Mouse (Mus musculus) embryonic facial prominence, embryonic 10.5 days (tissue): ENCODE measurements around the gene Fos. TPM values are rescaled to one million over a fixed set of nuclear protein-coding genes. Genes with fewer than 3 reads are reported as not detected.

Source experiments
- DNase-seq: peaks from one replicate; pipeline ENCODE4 v3.0.0-alpha.2; 2017; ENCODE audit warnings: low spot score
- H3K27ac ChIP-seq: fragments of 300-500 bp; sonication (generic); replicated peaks from 2 replicates; pipeline ENCODE4 v1.5.1; 2016; ENCODE audit warnings: mild to moderate bottlenecking
- H3K27me3 ChIP-seq: fragments of 300-500 bp; sonication (generic); replicated peaks from 2 replicates; pipeline ENCODE4 v1.6.1; 2016; ENCODE audit warnings: low read depth, mild to moderate bottlenecking; ENCODE audit not compliant: poor library complexity, severe bottlenecking
- H3K36me3 ChIP-seq: fragments of 300-500 bp; sonication (generic); replicated peaks from 2 replicates; pipeline ENCODE4 v1.6.1; 2016; ENCODE audit warnings: mild to moderate bottlenecking, moderate library complexity
- H3K4me1 ChIP-seq: fragments of 300-500 bp; sonication (generic); 2 replicates; pipeline ENCODE4 v1.6.1; 2016
- H3K4me3 ChIP-seq: fragments of 300-500 bp; sonication (generic); 2 replicates; pipeline ENCODE4 v1.5.1; 2016; ENCODE audit warnings: mild to moderate bottlenecking, moderate library complexity
- H3K9me3 ChIP-seq: fragments of 300-500 bp; sonication (generic); 2 replicates; pipeline ENCODE4 v1.6.1; 2016; ENCODE audit warnings: mild to moderate bottlenecking
- WGBS: fragments of 180-500 bp; shearing (Covaris S2); methylation state at CpG from one replicate; pipeline ENCODE4 v1.1.7; 2016; 5-methylcytosine and 5-hydroxymethylcytosine counted together
- polyA plus RNA-seq: library from polyadenylated mRNA; unstranded; fragments of >200 nt; fragmentation: Nextera tagmentation; extraction: Ambion mirVana; gene quantifications from 2 replicates; pipeline ENCODE4 v1.2.1, GENCODE M21; 2016

The Fos gene
- polyA plus RNA-seq, 1 experiment from 2014 or later, result 1.8 TPM

GRCm38 (mm10) chr12:85497310-85498135 is 23.8 kb downstream of the Fos start:
- Histone ChIP-seq H3K27me3 (no peaks in the 10 kb centered on the region; the same call in 1 of the 2 replicates), H3K4me3 (no peak overlapping the region), H3K4me1 (peaks cover 10% of the 10 kb centered on the region), H3K36me3 (no peaks in the 10 kb centered on the region), H3K27ac (no peak overlapping the region), H3K9me3 (peaks cover 4% of the 10 kb centered on the region; the same call in 1 of the 2 replicates)
- no peak for DNase-seq
- WGBS, result 63% methylated on average over 11 of the region's 11 CpGs

- no peaks in the 10 kb centered on the region for H3K36me3 ChIP-seq
- H3K27me3 ChIP-seq, result no peaks in the 10 kb centered on the region; the same call in 1 of the 2 replicates
- peaks cover 10% of the 10 kb centered on the region for H3K4me1 ChIP-seq
- H3K27ac ChIP-seq, result no peak overlapping the region
- DNase-seq, result no peak
- no peak overlapping the region for H3K4me3 ChIP-seq
- WGBS, result 81% methylated on average over 8 of the region's 8 CpGs
- H3K9me3 ChIP-seq, result peaks cover 4% of the 10 kb centered on the region; the same call in 1 of the 2 replicates
Measured at GRCm38 (mm10) chr12:85499001-85499400, 25.3 kb downstream of the Fos start.

GRCm38 (mm10) chr12:85502682-85503081 is 29.0 kb downstream of the Fos start:
- Histone ChIP-seq H3K4me3 (no peak overlapping the region), H3K4me1 (peaks cover 5% of the 10 kb centered on the region), H3K27me3 (no peaks in the 10 kb centered on the region), H3K9me3 (peaks cover 9% of the 10 kb centered on the region; the same call in 1 of the 2 replicates), H3K27ac (no peak overlapping the region), H3K36me3 (no peaks in the 10 kb centered on the region)
- no peak for DNase-seq
- WGBS, result 91% methylated on average over 4 of the region's 4 CpGs

GRCm38 (mm10) chr12:85508235-85508634 is 34.5 kb downstream of the Fos start:
- WGBS, result 20% methylated on average over 3 of the region's 3 CpGs
- Histone ChIP-seq H3K4me3 (no peak overlapping the region), H3K4me1 (no peaks in the 10 kb centered on the region), H3K27ac (no peak overlapping the region), H3K36me3 (no peaks in the 10 kb centered on the region), H3K9me3 (peaks cover 4% of the 10 kb centered on the region; the same call in 1 of the 2 replicates), H3K27me3 (no peaks in the 10 kb centered on the region)
- no peak for DNase-seq

GRCm38 (mm10) chr12:85510013-85510412 is 36.3 kb downstream of the Fos start:
- H3K4me3 ChIP-seq, result no peak overlapping the region
- no peak for DNase-seq
- H3K27ac ChIP-seq, result no peak overlapping the region
- no peaks in the 10 kb centered on the region for H3K36me3 ChIP-seq
- H3K27me3 ChIP-seq, result no peaks in the 10 kb centered on the region
- peaks cover 8% of the 10 kb centered on the region for H3K4me1 ChIP-seq
- peaks cover 1% of the 10 kb centered on the region; the same call in 1 of the 2 replicates for H3K9me3 ChIP-seq
- WGBS, result 91% methylated on average over 2 of the region's 2 CpGs

- no peaks in the 10 kb centered on the region for H3K9me3 ChIP-seq
- no peak overlapping the region for H3K4me3 ChIP-seq
- H3K36me3 ChIP-seq, result no peaks in the 10 kb centered on the region
- DNase-seq, result no peak
- no peaks in the 10 kb centered on the region for H3K27me3 ChIP-seq
- no peak overlapping the region for H3K27ac ChIP-seq
- 79% methylated on average over 6 of the region's 6 CpGs for WGBS
- peaks cover 15% of the 10 kb centered on the region for H3K4me1 ChIP-seq
Measured at GRCm38 (mm10) chr12:85513789-85514447, 40.2 kb downstream of the Fos start.

- peaks cover 15% of the 10 kb centered on the region for H3K4me1 ChIP-seq
- H3K9me3 ChIP-seq, result no peaks in the 10 kb centered on the region
- H3K4me3 ChIP-seq, result no peak overlapping the region
- no peak overlapping the region for H3K27ac ChIP-seq
- H3K27me3 ChIP-seq, result no peaks in the 10 kb centered on the region
- DNase-seq, result no peak
- 50% methylated on average over 5 of the region's 5 CpGs for WGBS
- no peaks in the 10 kb centered on the region for H3K36me3 ChIP-seq
Measured at GRCm38 (mm10) chr12:85514958-85515357, 41.3 kb downstream of the Fos start.

GRCm38 (mm10) chr12:85515865-85516264 is 42.2 kb downstream of the Fos start:
- DNase-seq, result no peak
- no peak overlapping the region for H3K4me3 ChIP-seq
- peaks cover 19% of the 10 kb centered on the region for H3K4me1 ChIP-seq
- no peak overlapping the region for H3K27ac ChIP-seq
- no peaks in the 10 kb centered on the region for H3K27me3 ChIP-seq
- no peaks in the 10 kb centered on the region for H3K36me3 ChIP-seq
- WGBS, result 77% methylated on average over 3 of the region's 3 CpGs
- no peaks in the 10 kb centered on the region for H3K9me3 ChIP-seq

GRCm38 (mm10) chr12:85517339-85517738 is 43.6 kb downstream of the Fos start:
- H3K9me3 ChIP-seq, result no peaks in the 10 kb centered on the region
- no peak overlapping the region for H3K4me3 ChIP-seq
- H3K27me3 ChIP-seq, result no peaks in the 10 kb centered on the region
- 90% methylated on average over 13 of the region's 13 CpGs for WGBS
- no peak for DNase-seq
- H3K4me1 ChIP-seq, result peaks cover 33% of the 10 kb centered on the region
- no peak overlapping the region for H3K27ac ChIP-seq
- H3K36me3 ChIP-seq, result no peaks in the 10 kb centered on the region

GRCm38 (mm10) chr12:85518009-85518408 is 44.3 kb downstream of the Fos start:
- no peak overlapping the region for H3K4me3 ChIP-seq
- H3K27ac ChIP-seq, result no peak overlapping the region
- WGBS, result 83% methylated on average over 5 of the region's 5 CpGs
- no peak for DNase-seq
- no peaks in the 10 kb centered on the region for H3K27me3 ChIP-seq
- no peaks in the 10 kb centered on the region for H3K9me3 ChIP-seq
- H3K4me1 ChIP-seq, result peaks cover 40% of the 10 kb centered on the region
- H3K36me3 ChIP-seq, result no peaks in the 10 kb centered on the region

- no peaks in the 10 kb centered on the region for H3K9me3 ChIP-seq
- no peak overlapping the region for H3K27ac ChIP-seq
- no peaks in the 10 kb centered on the region for H3K27me3 ChIP-seq
- H3K4me1 ChIP-seq, result peaks cover 52% of the 10 kb centered on the region
- DNase-seq, result no peak
- WGBS, result 92% methylated on average over 6 of the region's 6 CpGs
- no peak overlapping the region for H3K4me3 ChIP-seq
- H3K36me3 ChIP-seq, result no peaks in the 10 kb centered on the region
Measured at GRCm38 (mm10) chr12:85519553-85519952, 45.9 kb downstream of the Fos start.

GRCm38 (mm10) chr12:85521101-85521500 is 47.4 kb downstream of the Fos start:
- no peaks in the 10 kb centered on the region for H3K9me3 ChIP-seq
- H3K36me3 ChIP-seq, result no peaks in the 10 kb centered on the region
- peak overlapping the region; percentile 26; the same call in 1 of the 2 replicates for H3K27ac ChIP-seq
- H3K27me3 ChIP-seq, result no peaks in the 10 kb centered on the region
- DNase-seq, result no peak
- H3K4me3 ChIP-seq, result no peak overlapping the region
- 85% methylated on average over 6 of the region's 6 CpGs for WGBS
- peaks cover 49% of the 10 kb centered on the region for H3K4me1 ChIP-seq

- no peak overlapping the region for H3K27ac ChIP-seq
- no peaks in the 10 kb centered on the region for H3K9me3 ChIP-seq
- H3K36me3 ChIP-seq, result no peaks in the 10 kb centered on the region
- no peaks in the 10 kb centered on the region for H3K27me3 ChIP-seq
- WGBS, result 44% methylated on average over 1 of the region's 1 CpGs
- DNase-seq, result no peak
- peaks cover 49% of the 10 kb centered on the region for H3K4me1 ChIP-seq
- no peak overlapping the region for H3K4me3 ChIP-seq
Measured at GRCm38 (mm10) chr12:85521673-85522072, 48.0 kb downstream of the Fos start.
